Mouse (Mus musculus): ENCODE measurements at regions not wholly inside any gene's neighbourhood (a gene's known extent, or its start where the extent isn't known, plus 50 kb on each side); places are given as distances from the start of the nearest gene placed in this dataset.

DNA sequence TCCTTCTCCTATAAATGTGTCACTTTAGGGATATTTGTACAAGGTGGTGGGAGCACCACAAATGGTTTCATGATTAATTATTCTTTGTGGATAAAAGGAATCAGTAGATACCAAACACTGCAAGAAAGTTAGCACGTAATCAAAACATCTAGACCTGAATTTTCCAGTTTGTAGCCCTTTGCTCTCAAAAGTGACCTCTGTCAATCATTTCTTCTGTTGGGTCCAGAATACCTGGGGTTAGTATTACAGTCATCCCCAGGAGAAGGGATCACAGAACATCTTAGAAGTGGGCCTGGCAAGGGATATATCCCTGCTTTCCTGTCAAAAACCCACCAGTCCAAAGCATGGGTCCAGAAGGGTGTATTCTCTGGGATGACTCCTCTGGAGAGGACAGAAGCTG, 122.1 kb upstream of the Zmiz1 start:
- no peak for DNase-seq (ENCODE audit: low read depth)

- DNase-seq (ENCODE audit: low read depth): no peak
Observed at GRCm38 (mm10) chr14:25338404-25339051, 120.5 kb upstream of the Zmiz1 start.

DNA sequence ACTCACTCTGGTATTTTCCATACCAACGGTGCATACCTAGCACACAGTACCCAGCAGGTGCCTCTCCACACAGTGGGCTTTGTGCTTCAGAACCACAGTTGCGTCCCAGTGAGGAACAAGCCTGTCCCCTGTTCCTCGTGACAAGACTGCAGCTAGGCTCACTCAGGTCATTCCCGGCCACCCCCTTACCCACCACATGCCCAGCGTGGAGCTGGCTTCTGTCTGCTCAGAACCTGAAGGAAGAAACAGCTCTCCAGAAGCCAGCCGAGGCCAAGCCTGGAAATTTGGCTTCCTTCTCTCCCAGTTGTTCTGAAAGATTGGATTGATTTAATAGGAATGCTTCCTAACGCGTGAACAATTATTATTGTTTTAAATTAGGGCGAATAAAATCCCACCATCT, 118.1 kb upstream of the Zmiz1 start:
- no peak for DNase-seq (ENCODE audit: low read depth)

GRCm38 (mm10) chr14:25341848-25342427, 117.0 kb upstream of the Zmiz1 start:
- DNase-seq (ENCODE audit: low read depth): no peak

DNA sequence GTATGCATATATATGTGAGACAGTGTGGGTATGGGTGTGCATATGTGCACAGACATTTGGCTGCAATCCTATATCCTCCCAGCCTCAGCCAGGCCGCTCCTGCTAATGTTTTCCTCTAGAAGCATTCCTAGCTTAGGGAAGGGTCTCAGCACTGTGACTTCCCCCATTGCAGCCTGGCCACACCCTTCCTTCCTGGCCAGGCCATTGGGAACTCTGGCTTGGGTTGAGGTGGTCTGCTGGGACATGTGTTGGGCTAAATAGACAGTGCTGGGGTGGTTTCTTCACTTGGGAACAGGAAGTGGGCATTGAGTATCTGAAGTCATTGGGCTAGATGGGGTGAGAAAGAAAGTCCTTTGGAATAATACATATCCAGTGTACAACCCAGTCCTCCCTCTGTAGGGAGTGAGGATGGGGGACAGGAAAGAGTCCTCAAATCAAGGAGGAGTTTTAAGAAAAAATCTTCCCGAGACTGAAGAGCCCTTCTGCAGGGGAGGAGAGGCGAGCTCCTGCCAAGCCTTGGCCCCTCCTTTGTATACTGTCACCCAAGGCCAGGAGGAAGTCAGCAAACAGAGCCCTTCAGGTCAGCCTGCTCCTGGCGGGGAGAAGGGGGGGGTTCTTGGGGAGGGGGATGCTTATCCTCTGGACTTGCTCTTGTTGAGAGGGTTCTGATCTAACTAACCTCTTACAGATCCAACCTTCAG, 116.0 kb upstream of the Zmiz1 start:
- no peak for DNase-seq (ENCODE audit: low read depth)

GRCm38 (mm10) chr14:25345995-25346394, 113.0 kb upstream of the Zmiz1 start:
- peak; percentile 18 for DNase-seq (ENCODE audit: low read depth)

DNA sequence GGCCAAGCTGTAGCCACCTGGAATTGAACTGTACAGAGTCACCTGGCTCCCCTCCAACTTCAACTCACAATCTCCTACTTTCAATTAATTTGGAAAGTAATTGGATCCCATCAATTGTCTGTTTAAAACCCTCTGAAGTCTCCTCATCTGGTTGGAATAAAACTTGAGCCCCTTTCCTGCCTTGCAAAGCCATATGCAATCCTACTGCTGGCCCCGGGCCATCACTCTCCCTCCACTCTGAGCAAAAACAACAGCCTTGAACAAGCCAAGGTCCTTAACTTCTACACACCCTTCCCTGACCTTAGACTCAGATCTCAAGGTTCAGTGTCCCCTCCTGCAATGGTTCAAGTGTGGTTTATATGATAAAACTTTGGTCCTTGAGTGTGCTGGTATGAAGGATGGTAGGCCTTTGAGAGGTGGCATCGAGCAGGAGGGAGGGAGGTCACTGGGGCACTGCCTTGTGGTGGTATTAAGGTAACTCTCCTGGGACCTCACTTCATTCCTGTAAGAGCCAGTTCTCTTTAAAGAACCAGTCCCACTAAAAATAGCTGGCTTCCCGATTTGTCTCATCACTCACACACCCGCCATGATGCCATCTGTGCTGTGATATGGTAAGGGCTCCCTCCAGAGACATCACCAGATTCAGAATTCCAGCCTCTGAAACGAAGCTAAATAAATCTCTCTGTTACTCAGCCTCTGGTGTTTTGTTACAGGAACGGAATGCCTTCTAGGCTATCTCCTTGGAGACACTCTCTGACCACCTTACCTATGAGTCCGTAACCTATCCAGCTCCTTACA, 112.0 kb upstream of the Zmiz1 start:
- no peak for DNase-seq (ENCODE audit: low read depth)

- no peak for DNase-seq (ENCODE audit: low read depth)
Observed at GRCm38 (mm10) chr14:25350282-25350964, 108.6 kb upstream of the Zmiz1 start.

GRCm38 (mm10) chr14:25353804-25354203, 105.2 kb upstream of the Zmiz1 start:
- DNase-seq (ENCODE audit: low read depth): no peak

DNA sequence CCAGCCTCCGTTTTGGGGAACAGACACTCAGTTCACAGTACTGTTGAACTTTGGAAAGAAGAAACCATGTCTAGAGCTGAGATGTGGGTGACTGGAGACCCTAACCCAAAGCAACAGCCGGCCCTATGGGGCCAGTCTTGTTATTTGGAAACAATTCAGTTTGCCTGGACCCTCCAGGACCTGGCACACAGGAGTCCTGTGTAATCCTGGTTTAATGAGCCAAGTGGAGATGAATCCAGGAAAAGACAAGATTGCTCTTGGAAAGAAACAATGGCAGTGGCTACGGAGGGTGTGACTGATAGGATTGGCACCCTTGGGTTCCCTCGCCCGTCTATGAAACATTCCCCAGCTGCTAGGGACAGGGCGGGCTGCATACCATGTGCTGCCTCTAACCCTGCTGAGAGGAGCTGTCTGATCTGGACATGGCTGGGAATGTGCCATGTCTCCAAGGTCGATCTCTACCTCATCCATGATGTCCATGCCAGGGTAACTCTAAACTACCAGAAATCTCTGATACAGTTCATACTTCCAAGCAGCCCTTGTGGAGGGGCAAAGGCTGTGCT, 104.6 kb upstream of the Zmiz1 start:
- no peak for DNase-seq (ENCODE audit: low read depth)

GRCm38 (mm10) chr14:25357805-25358204, 101.2 kb upstream of the Zmiz1 start:
- no peak for DNase-seq (ENCODE audit: low read depth)

DNA sequence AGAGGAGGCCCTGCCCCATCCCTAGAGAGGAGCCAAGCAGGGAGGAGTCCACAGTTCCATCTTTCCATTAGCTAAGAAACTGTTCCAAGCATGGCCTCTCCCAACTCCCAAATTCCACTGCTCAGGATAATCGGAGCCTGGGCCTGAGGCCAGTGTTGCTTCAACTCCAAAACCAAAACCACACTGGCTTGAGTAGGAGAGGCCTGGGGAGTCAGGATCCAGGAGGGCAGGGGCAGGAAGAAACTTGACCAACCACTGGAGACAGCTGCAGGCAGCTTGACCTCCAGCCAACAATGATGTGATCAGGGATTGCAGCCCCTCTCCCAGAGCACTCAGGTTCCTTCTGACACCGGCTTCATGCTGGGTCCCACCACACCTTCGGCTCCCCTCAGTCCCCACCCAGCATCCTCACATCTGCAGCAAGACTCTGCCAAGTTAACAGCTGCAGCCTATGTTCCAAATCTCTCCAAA, 99.1 kb upstream of the Zmiz1 start:
- no peak for DNase-seq (ENCODE audit: low read depth)

DNA sequence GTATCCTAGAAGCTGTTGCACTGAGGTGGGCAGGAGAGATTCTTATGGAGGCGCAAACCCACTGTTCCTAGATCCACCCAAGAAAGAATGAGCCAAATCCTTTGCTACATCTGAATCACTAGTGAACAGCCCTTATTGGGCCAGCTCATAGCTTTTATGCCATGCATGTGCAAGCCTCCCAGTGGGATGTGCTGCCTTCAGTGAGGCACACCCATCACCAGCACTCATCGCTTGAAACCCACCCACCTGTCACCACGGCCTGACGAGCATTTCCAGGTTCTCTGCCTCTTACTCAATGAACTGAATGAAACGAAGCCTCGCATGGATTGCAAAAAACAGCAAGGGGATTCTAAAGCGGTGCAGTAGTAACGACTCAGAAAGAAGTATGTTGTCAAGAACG, 98.3 kb upstream of the Zmiz1 start:
- no peak for DNase-seq (ENCODE audit: low read depth)

- no peak for DNase-seq (ENCODE audit: low read depth)
Observed at GRCm38 (mm10) chr14:25361129-25361528, 97.9 kb upstream of the Zmiz1 start.

GRCm38 (mm10) chr14:25362771-25363170, 96.2 kb upstream of the Zmiz1 start:
- DNase-seq (ENCODE audit: low read depth): no peak

- DNase-seq (ENCODE audit: low read depth): no peak
Observed at GRCm38 (mm10) chr14:25365226-25365800, 93.7 kb upstream of the Zmiz1 start.

GRCm38 (mm10) chr14:25366009-25366408, 93.0 kb upstream of the Zmiz1 start:
- DNase-seq (ENCODE audit: low read depth): no peak

- DNase-seq (ENCODE audit: low read depth): no peak
Observed at GRCm38 (mm10) chr14:25370306-25371020, 88.5 kb upstream of the Zmiz1 start.

GRCm38 (mm10) chr14:25371021-25371400, 88.0 kb upstream of the Zmiz1 start:
- DNase-seq (ENCODE audit: low read depth): no peak

GRCm38 (mm10) chr14:25371661-25372060, 87.3 kb upstream of the Zmiz1 start:
- DNase-seq (ENCODE audit: low read depth): no peak

GRCm38 (mm10) chr14:25372581-25372980, 86.4 kb upstream of the Zmiz1 start:
- no peak for DNase-seq (ENCODE audit: low read depth)

Measured in c-Kit-positive CD71-negative TER-119-negative erythroid progenitor cells, embryonic 14.5 days (primary cell).